Mouse (Mus musculus) heart, postnatal 0 days (tissue): ENCODE results near the gene Nup35. TPM values are rescaled to one million over a fixed set of nuclear protein-coding genes. Genes with fewer than 3 reads are reported as not detected.
A peak's percentile ranks its signal among the peaks of the same experiment; 100 is the strongest.

Source experiments
- ATAC-seq: fragments of 200-750 bp; cut with Nextera tagmentation; 2 replicates; pipeline ENCODE4 v1.8.0; 2017; ENCODE audit warnings: low read depth, moderate number of reproducible peaks, moderate library complexity; ENCODE audit not compliant: insufficient read depth
- DNase-seq: peaks from one replicate; pipeline ENCODE4 v3.0.0-alpha.2; 2016; ENCODE audit warnings: low spot score
- H3K27ac ChIP-seq: fragments of 300-500 bp; sonication (generic); 2 replicates; pipeline ENCODE4 v1.5.1; 2014; ENCODE audit warnings: low read depth, mild to moderate bottlenecking
- H3K27me3 ChIP-seq: fragments of 300-500 bp; sonication (generic); 2 replicates; pipeline ENCODE4 v1.6.1; 2014; ENCODE audit warnings: low read length, mixed read lengths; ENCODE audit not compliant: control insufficient read depth, insufficient read depth
- H3K36me3 ChIP-seq: fragments of 300-500 bp; sonication (generic); replicated peaks from 2 replicates; pipeline ENCODE4 v1.6.1; 2014; ENCODE audit warnings: low read length, mixed read lengths; ENCODE audit not compliant: control insufficient read depth, insufficient read depth
- H3K4me1 ChIP-seq: fragments of 300-500 bp; sonication (generic); 2 replicates; pipeline ENCODE4 v1.6.1; 2014; ENCODE audit warnings: antibody characterized with exemption; ENCODE audit not compliant: control insufficient read depth, insufficient read depth
- H3K4me2 ChIP-seq: fragments of 300-500 bp; sonication (generic); 2 replicates; pipeline ENCODE4 v1.6.1; 2014; ENCODE audit warnings: low read depth, mild to moderate bottlenecking, low read length, moderate library complexity
- H3K4me3 ChIP-seq: fragments of 300-500 bp; sonication (generic); 2 replicates; pipeline ENCODE4 v1.5.1; 2014; ENCODE audit warnings: low read depth, low read length
- H3K9ac ChIP-seq: fragments of 300-500 bp; sonication (generic); replicated peaks from 2 replicates; pipeline ENCODE4 v1.6.1; 2014; ENCODE audit warnings: low read depth, low read length, mixed read lengths
- H3K9me3 ChIP-seq: fragments of 300-500 bp; sonication (generic); replicated peaks from 2 replicates; pipeline ENCODE4 v1.6.1; 2016; ENCODE audit warnings: low read length; ENCODE audit not compliant: control insufficient read depth
- CTCF ChIP-seq: IDR thresholded peaks from 2 replicates; pipeline ENCODE4 v1.5.1; 2016; ENCODE audit warnings: antibody characterized with exemption, control low read depth, low read depth
- EP300 ChIP-seq: IDR thresholded peaks from 2 replicates; pipeline ENCODE4 v1.6.1; 2016; ENCODE audit warnings: antibody characterized with exemption, low read depth
- WGBS: fragments of 180-500 bp; shearing (Covaris S2); extraction: QIAGEN DNeasy Blood & Tissue Kit; methylation state at CpG from one replicate; pipeline ENCODE4 v1.1.7; 2014; 5-methylcytosine and 5-hydroxymethylcytosine counted together
- polyA plus RNA-seq: library from polyadenylated mRNA; unstranded; fragments of >200 nt; fragmentation: Nextera tagmentation; extraction: Ambion mirVana; gene quantifications from 2 replicates; pipeline ENCODE4 v1.2.1, GENCODE M21; 2015
- total RNA-seq: library from RNA; depleted of rRNA; stranded (reverse); fragments of >200 nt; gene quantifications from 2 replicates; pipeline ENCODE4 v1.2.3, GENCODE M21; 2014; ENCODE audit warnings: low replicate concordance

Nup35 gene
- total and polyA plus RNA-seq, 2 experiments from 2014 or later, result 9.1 to 15.0 TPM

DNA sequence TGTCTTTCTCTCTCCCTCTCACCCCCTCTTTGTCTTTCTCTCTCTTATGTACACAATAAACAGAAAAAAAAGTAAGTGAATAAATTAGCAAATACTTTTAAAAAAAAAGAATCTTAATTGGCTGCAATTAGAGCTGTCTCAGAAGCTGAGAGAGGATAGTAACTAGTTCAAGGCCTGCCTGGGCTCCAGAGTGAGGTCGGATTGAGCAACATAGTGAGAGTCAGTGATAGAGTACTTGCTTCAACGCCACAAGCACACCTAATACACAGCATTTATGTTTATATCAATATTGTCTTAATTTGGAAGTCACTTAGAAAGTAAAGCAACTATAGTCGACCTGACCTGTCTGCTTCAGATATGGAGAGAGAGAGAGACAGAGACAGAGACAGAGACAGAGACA lies 2.0 kb downstream of the Nup35 start:
- no peak overlapping the region for H3K27ac ChIP-seq
- H3K4me3 ChIP-seq, result no peak overlapping the region
- no peaks in the 10 kb centered on the region for H3K27me3 ChIP-seq
- H3K4me2 ChIP-seq, result no peak overlapping the region
- DNase-seq (no peak), ATAC-seq (no peak)
- TF ChIP-seq CTCF (no peak), EP300 (no peak)
- no peaks in the 10 kb centered on the region for H3K36me3 ChIP-seq
- H3K9me3 ChIP-seq, result no peaks in the 10 kb centered on the region
- H3K9ac ChIP-seq, result no peak overlapping the region
- 73% methylated on average over 3 of the region's 3 CpGs for WGBS
- H3K4me1 ChIP-seq, result 0 out of 2 replicates have a peak, but pooled peaks cover 5% of the 10 kb centered on the region

- Histone ChIP-seq H3K4me2 (no peak overlapping the region), H3K36me3 (peaks cover 14% of the 10 kb centered on the region; the same call in 1 of the 2 replicates), H3K27me3 (no peaks in the 10 kb centered on the region), H3K4me1 (0 out of 2 replicates have a peak, but pooled peaks cover 5% of the 10 kb centered on the region), H3K27ac (no peak overlapping the region), H3K9me3 (no peaks in the 10 kb centered on the region), H3K4me3 (no peak overlapping the region), H3K9ac (no peak overlapping the region)
- TF ChIP-seq EP300 (no peak), CTCF (no peak)
- 53% methylated on average over 3 of the region's 3 CpGs for WGBS
- ATAC-seq, result no peak
- no peak for DNase-seq
These were observed 4.9 kb downstream of the Nup35 start for GRCm38 (mm10) chr2:80621921-80622320.

DNA sequence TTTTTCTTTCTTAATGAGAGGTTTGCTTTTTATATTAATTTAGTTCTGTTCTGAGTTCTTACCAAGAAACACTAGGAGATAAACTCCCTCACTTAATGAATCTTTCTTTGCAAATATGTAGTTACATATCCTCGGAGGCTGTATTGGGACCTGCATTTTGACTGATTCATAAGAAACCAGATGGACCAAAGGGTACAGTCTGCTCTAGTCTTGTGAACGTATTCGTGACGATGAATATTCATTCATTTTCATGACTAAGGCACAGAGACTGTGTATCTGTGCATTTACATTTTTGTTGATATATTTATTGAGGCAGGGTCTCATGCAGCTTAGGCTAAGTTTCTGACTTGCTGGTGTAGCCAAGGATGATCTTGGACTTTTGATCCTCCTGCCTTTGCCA lies 7.5 kb downstream of the Nup35 start:
- Histone ChIP-seq H3K9me3 (no peaks in the 10 kb centered on the region), H3K9ac (no peak overlapping the region), H3K4me1 (no peaks in the 10 kb centered on the region), H3K36me3 (peaks cover 14% of the 10 kb centered on the region; the same call in 1 of the 2 replicates), H3K4me2 (no peak overlapping the region), H3K27ac (no peak overlapping the region), H3K4me3 (no peak overlapping the region), H3K27me3 (no peaks in the 10 kb centered on the region)
- DNase-seq, result no peak
- TF ChIP-seq EP300, result no peak
- TF ChIP-seq CTCF, result no peak
- WGBS, result 86% methylated on average over 4 of the region's 4 CpGs
- no peak for ATAC-seq

DNA sequence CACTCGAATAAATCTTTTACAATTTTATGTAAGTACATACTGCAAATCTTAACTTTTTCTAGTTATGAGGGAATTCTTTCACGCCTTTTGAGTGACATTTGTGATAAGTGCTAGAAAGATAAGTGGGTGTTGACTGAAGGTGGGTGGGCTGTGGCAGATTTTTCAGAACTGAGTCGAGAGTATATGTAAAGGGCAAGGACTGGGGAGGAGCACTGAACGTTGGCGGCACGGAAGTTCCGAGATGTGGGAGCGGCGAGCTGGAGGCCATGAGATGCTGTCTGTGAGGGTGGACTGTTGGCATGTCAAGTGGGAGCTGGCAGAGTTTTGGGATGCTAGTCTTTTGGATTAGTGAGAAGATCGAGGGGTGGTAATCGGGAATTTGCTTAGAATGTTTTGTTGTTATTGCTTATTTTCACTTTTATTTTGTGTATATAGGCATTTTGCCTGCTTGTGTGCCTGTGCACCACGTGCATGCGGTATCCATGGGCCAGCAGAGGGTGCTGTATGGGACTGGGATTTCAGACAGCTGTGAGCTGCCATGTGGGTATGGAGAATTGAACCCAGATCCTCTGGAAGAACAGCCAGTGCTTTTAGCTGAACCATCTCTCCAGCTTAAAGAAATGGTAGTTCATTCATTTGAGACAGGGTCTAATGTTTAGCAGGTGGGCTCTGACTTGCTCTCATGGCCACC lies 15.4 kb downstream of the Nup35 start:
- H3K4me1 ChIP-seq, result no peaks in the 10 kb centered on the region
- no peaks in the 10 kb centered on the region for H3K27me3 ChIP-seq
- 62% methylated on average over 13 of the region's 13 CpGs for WGBS
- no peak overlapping the region for H3K4me2 ChIP-seq
- DNase-seq (no peak), ATAC-seq (no peak)
- no peak overlapping the region for H3K27ac ChIP-seq
- no peaks in the 10 kb centered on the region for H3K36me3 ChIP-seq
- TF ChIP-seq CTCF (no peak), EP300 (no peak)
- H3K4me3 ChIP-seq, result no peak overlapping the region
- H3K9ac ChIP-seq, result no peak overlapping the region
- H3K9me3 ChIP-seq, result no peaks in the 10 kb centered on the region

GRCm38 (mm10) chr2:80638364-80639241 lies 21.6 kb downstream of the Nup35 start:
- H3K27ac ChIP-seq, result peak overlapping the region; percentile 58
- H3K4me3 ChIP-seq, result peak overlapping the region; percentile 65
- DNase-seq, result peak; percentile 82
- peak overlapping the region; percentile 84 for H3K4me2 ChIP-seq
- TF ChIP-seq CTCF (no peak), EP300 (no peak)
- H3K4me1 ChIP-seq, result peaks cover 4% of the 10 kb centered on the region; the same call in 1 of the 2 replicates
- under 1% methylated on average over 45 of the region's 45 CpGs for WGBS
- ATAC-seq, result peak; percentile 97
- H3K9ac ChIP-seq, result peak overlapping the region; percentile 55
- peaks cover 9% of the 10 kb centered on the region for H3K36me3 ChIP-seq
- H3K9me3 ChIP-seq, result no peaks in the 10 kb centered on the region
- H3K27me3 ChIP-seq, result no peaks in the 10 kb centered on the region
